Mouse (Mus musculus) ES-Bruce4 (cell line): ENCODE data around the gene Castor2.

ENCODE experiments used
- CTCF ChIP-seq: IDR thresholded peaks from one replicate; pipeline ENCODE4 v1.8.1; 2011; ENCODE audit warnings: low read depth, low read length
- POLR2A ChIP-seq: IDR thresholded peaks from one replicate; pipeline ENCODE4 v1.8.1; 2011; ENCODE audit warnings: low read length; ENCODE audit not compliant: insufficient read depth

DNA sequence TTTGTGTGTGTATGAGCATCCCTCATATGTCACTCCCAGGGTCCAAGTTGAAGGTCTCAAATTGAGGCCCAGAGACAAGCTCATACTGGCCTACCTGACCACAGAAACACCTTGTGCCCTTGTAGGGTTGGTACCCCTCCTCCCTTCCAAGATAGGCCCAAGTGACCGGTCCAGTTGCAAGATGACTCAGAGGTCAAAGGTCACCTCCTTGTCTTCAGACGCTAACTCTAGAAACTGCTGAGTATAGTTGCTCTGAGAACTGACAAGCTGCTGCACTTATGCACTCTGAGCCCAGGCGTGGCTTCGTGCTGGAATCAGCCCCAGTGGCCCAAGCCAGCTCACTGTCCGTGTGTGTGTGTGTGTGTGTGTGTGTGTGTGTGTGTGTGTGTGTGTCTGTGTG lies 2.4 kb downstream of the Castor2 start:
- TF ChIP-seq CTCF: no peak
- no peak for TF ChIP-seq POLR2A
